Mouse (Mus musculus) R1 (cell line): ENCODE data around the gene Col17a1.
A peak's percentile ranks its signal among the peaks of the same experiment; 100 is the strongest.

Source experiments
- DNase-seq: peaks from one replicate; pipeline ENCODE4 v3.0.0-alpha.2; 2018; ENCODE audit warnings: low read depth, low spot score

Gene Col17a1

DNA sequence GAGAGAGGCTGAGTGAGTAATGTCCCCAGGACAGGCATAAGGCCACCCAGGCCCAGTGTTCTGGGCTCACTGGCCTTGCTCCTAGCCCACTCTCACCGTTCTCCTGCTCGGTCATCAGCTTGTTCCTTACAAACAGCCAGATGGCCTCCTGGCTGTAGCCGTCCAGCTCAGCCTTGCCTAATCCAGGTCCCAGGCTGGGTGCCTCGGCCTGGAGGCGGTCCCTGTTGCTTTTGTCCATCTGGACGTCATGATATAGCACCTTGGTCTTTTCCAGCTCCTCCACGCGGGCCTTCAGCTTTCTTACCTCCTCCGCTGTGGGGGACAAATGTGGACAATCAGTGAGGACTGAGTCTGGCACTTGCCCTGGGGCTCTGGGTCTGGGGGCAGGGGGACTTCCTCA lies 23.5 kb downstream of the Col17a1 start:
- no peak for DNase-seq

DNA sequence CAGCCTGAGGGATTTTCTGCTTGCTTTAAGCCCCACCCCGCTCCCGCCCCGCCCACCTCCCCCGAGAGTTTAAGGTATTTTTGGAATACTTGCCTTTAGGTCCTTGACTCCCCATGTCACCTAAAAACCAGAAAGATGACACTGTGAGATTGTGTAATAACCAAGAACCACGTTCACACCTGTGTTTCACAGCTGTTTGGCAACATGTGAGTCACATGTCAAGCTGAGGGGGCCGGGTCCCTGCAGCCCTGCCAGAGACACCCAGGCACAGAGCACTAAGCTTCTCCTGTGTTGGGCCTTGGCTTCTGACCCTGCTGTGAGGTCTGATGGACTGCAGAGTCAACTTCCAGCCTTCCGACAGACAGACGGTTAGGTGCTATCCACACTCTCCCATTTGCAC lies 24.3 kb downstream of the Col17a1 start:
- no peak for DNase-seq

DNA sequence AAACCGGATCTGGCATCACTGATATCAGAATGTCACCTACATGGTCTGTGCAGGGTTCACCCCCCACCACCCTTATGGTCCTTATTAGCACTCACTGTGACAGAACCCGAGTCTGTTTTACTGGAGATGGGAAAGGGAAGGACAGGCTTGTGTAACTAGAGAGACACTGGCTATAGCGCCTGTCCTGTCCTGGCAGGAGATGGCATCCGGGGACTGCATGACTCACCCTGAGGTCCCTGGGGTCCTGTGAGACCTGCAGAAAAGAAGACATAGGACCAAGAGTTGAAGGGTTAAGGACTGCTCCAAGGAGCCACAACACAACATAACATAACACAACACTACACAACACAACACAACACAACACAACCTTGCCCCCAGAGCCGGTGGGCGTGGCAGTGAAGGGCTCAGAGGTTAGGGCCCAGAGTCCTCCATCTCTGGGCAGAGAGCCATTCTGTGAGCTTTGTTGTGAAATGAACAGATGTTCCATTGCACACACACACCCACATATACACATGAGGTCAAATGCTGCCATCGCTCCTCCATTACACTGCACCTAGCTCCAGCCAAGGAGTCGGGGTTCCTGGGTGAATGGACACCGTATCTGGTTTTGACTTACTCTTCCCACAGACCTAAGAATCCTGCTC lies 32.0 kb downstream of the Col17a1 start:
- no peak for DNase-seq

DNA sequence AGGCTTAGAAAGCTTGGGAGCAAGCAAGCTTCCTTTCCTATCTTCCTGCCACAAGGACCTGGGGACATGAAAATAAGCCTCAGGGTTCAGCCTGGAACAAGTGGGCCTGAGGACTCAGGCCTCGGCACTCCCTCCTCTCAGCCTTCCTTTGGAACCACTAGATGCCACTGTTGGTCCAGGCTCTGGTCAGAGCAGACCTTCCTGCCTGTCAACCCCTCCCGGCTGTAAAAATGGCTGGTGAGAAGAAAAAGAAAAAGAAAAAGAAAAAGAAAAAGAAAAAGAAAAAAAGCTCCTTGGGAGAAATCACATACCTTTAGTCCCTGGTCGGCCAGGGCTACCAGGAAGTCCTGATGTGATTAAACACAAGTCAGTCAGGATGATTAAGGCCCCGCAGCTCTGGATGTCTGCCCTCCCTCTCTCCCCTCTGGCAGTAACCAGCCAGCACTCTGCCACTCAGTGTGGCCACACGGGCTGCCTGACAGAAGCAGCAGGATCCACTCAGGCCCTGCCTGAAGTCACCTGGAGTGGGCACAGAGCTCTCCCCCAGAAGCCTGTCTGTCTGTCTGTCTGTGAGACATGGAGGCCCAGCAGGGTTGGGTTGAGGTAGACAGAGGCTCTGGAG lies 32.9 kb downstream of the Col17a1 start:
- no peak for DNase-seq

DNA sequence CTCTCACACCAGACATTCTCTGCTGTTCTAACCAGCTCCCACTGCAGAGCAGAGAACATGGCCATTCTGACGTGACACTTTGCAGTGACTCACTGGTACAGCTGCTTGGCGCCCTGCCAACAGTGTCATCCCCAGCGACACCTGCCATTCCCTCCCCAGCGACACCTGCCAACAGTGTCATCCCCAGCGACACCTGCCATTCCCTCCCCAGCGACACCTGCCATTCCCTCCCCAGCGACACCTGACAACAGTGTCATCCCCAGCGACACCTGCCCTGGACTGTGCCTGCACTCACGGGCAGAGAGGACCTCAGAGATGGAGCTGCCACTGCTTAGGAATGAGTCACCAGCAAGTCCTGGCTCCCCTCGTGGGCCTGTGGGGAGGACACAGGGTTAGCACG lies 37.0 kb downstream of the Col17a1 start:
- DNase-seq = no peak

DNA sequence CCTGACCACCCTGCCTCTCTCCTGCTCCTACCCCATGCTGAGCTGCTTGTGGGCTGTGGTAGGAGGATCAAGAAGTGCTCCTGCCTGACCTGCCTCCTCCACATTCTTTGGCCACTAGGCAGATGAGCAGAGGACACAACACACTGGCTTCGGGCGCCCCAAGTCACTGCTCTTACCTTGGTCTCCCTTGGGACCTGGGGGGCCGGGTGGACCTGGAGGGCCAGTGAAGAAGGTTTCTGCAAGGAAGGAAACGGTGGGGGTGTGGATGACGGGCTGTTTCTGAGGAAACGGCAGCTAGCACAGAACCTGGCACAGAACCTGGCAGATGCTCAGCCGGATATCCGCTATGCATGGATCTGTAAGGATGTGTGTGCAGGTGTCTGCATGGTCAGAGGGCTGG lies 38.7 kb downstream of the Col17a1 start:
- no peak for DNase-seq

DNA sequence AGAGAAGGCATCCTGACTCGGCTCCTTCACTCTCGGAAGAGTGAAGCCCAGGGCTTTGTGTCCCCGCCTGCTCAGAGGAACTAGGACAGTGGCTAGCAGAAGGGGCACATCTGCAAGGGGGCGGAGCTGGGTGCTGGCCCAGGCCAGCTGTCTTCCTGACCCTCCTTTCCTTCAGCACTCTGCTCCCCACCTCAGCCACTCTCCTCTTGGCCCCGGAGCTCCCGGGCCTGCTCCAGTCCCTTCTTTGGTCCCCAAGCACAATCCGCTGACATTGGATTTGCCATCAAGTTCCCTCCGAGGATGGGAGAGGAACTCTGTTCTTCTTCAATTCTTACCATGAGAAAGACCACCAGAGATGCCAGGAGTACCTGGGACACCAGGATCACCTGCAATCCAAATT lies 39.6 kb downstream of the Col17a1 start:
- DNase-seq = no peak

DNA sequence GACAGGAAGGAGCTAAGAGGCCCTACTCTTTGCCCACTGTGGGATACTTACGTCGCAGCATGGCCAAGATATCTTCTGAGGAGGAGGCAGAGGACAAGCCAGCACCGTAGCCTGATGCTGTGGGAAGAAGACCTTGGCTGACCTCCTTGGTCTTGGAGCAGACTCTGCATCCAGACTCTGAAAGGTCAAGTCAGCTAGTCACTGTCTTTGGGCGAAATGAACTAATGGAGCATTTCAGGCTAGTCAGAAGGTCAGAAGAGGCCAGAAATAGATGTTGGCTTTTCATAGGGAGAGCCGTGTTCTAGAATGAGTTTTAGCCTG lies 40.8 kb downstream of the Col17a1 start:
- DNase-seq = no peak

DNA sequence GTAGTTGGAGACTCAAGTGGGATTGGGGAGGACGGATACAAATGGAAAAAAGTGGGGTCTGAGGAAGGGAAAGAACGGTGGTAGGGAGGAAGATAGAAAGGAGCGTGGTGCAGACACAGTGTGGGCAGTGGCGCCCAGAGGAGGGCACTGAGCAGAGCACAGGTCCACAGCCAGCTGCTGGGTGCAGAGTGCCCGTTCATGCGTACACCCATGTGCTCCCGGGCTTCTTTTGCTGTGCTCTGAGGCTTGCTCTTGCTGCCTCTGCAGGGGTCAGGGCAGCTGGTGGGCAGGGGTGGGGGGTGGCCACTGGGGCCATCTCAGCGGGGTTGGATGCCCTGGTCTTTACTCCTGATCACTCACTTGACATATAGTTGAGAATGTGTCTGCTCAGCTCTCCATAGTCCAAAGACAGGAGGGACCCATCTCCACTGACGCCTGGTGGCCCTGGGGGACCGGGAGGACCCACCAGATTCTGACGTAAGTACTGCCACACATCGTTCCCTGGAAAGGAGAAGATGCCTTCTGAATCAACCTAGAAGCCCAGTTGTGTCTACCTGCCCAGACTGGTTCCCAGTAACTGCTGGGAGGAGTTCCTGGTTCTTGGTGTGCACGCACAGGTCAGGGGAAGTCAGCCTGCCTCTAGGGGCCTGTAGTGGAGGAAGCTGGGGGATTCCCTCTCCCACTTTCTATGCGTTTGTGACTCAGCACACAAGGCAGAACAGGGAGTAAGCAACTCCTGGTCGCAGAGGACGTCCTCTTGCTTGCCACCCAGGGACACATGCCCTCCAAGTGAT lies 41.3 kb downstream of the Col17a1 start:
- DNase-seq = no peak

DNA sequence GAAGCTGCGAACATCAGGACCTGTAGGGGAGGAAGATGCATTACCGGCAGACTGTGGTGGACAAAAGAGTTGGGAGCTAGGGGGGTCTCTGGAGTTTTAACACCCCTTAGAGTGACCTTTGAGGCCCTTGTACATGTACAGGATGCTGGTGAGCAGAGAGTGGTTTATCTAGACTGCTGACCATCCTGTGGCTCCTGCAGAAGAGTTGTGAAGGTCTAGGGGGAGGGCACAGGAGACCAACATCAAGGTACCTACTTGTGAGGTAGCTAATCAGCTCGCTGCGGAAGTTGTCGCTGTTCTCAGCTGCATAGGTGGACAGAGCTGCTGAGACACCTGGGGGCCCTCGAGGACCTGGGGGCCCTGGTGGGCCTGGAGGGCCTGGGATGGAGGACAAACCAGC lies 42.8 kb downstream of the Col17a1 start:
- DNase-seq = no peak

DNA sequence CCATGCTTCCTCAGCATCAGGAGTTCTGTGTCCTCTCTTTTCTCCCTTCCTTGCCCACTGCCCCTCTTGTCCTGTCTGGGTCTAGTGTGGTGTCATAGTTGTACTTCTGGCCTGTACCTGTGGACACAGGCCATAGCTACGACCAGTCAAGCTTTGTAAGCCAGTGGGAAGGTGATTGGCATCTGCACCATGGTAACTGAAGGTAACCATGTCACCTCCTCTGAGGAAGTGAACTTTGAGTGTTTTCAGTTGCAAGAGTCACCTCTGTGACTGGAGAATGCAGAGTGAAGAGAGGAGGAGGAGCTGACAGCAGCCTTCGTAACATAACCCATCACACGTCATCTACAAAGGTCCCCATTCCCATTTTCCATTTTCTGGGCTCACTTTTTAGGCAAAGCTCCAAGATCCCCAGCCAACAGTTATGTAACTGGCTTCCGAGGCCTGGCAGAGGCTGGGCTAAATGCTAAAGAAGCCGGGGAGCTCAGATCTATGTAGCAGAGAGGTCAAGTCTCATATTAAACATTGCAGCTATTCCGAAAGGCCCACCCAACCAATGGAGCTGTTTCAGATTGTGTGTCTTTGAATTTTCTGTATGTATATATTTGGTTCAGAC lies 45.3 kb downstream of the Col17a1 start:
- DNase-seq = no peak

DNA sequence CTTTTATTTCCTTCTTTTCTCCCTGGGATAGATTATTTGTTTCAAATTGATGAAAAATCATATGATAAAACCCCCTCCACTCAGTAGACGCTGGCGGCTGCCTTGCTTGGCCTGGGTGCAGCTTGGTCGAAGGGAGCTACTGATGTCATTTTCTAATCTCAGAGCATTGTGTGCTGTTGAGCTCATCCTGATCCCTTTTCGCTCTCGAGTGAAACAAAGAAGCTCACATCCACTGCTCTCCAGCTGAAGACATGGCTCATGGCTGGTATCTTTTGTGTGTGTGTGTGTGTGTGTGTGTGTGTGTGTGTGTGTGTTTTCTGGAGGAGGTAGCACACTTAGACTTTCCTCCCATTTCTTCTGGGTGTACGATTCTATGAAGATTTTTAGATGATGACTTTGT lies 46.3 kb downstream of the Col17a1 start:
- DNase-seq = no peak

DNA sequence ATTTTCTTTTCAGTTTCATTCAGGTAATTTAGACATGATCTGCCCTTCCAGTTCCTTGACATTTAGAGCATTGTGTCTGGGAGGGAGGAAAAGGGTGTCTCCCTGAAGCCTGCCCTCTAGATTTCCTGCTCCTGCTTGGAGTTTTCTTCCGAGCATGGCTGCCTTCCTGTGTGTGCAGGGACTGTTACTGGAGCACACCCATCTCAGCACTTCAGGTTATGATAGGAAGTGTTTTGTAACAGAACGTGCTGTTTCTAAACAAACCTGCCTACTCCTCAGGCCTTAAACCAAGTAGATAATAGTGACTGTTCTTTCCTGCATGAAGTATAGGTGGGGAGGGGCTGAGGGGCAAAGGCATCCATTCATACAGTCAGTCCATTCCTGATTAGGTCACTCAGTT lies 48.0 kb downstream of the Col17a1 start:
- no peak for DNase-seq

DNA sequence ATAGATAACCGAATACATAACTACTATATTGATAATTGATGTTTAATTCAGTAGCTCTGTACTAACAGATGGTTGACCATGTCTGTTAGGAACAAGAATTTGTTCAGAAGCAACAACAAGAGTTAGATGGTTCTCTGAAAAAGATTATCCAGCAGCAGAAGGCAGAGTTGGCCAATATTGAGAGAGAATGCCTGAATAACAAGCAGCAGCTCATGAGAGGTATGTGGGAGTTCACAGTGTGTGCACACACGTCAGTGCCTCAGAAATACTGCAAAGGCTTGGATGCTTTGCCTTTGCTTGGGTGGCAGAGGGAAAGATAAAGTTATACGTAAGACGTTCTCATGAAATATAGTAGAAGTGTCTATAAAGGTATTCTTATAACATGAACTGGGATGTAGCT lies 56.5 kb downstream of the Col17a1 start:
- DNase-seq = no peak

DNA sequence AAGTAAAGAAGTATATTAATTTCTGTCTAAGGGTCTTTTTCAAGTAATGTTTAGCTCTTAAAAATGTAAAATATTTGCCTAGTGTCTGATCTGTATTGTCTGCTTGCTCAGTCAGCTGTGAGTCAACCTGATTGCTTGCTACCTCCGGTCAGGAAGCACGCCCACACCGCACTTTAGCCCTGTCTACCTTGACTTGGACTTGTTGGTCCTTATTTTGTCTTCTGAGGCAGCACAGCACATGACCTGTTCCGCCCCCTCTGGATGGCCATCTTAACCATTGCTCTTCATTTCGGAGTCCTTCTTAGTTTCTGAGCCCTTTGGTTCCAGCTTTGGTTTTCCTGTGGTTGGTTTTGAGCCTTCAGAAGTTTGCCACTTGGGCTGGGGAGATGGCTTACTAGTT lies 60.1 kb downstream of the Col17a1 start:
- DNase-seq = no peak

DNA sequence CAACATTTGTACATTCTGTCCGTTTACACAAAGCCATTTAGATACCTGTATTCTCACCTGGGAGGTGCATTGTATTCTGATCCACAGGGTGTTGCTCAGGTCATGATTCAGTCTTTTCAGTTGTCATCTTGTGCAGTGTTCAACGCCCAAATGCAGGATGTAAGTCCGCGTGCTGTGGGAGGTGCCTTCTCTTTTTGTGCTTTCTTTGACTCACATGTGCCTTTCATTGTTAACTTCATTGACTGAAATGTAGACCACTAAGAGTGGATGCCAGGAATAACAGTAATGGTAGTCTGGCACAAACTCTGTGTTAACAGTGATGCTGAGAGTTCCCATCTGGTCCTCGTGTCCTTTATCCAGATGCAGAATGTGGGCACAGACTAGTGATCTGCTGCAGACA lies 61.5 kb downstream of the Col17a1 start:
- DNase-seq = no peak

DNA sequence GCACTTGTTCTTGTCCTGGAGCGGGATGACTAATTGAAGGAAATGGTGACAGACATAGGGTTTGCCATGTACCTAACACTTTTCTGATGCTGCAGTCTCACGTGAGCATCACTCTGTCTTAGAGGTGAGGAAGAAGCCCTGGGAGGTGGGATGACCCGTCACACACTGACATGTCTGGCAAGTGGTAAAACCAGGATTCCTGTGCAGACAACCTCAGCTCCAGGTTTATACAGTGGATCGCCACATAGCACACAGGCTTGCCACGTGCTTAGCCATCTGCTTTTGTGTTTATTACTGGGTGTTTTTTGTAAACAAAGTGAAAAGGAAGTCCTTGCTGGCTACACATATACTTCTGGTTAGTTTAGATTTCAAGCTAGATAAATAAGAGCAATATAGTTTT lies 62.8 kb downstream of the Col17a1 start:
- DNase-seq = no peak

DNA sequence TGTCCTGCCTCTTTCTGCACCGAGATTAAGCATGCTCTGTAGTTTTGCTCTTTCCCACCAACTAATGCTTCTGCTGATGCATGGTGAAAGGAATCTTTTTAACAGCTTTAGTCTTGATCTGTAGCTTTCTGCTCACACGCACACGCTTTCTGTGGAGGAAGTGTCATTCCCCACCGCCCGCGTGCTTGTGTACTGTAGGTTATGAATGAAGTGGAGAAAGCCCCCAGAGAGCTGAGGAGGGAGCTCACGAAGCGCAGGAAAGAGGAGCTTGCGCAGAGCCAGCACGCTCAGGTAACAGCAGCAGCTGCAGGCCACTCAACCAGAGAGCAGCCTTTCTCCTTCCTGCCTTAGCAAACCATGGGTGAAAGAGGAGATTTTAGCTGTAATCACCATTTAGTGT lies 64.4 kb downstream of the Col17a1 start:
- no peak for DNase-seq

DNA sequence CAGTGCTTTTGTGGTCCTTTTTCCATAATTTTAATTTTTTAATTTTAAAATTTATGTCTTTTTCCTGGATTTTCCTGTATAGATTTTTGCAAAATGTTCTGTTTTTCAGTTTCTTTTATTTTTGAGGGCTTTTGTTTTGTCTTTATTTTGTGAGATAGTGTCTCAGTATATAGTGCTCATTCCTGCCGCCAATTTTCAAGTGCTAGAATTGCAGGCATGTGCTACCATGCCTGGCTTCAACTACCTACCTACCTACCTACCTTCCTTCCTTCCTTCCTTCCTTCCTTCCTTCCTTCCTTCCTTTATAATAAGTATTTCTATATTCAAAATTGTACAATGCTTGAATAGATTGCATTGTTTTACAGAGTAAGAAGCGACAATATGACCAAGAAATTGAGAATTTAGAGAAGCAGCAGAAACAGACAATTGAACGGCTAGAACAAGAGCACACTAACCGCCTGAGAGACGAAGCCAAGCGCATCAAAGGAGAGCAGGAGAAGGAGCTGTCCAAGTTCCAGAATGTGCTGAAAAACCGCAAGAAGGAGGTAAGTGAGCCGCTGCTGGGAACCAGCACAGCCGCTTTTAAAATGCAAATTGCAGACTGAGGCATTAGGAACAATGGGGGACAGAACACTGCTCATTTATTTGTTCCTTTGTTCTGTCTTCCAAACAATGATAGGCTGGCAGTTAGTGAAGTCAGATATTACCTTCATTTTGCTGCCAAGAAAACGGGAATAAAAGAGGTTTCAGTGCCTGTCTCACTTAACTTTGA lies 66.8 kb downstream of the Col17a1 start:
- peak; percentile 83 for DNase-seq

DNA sequence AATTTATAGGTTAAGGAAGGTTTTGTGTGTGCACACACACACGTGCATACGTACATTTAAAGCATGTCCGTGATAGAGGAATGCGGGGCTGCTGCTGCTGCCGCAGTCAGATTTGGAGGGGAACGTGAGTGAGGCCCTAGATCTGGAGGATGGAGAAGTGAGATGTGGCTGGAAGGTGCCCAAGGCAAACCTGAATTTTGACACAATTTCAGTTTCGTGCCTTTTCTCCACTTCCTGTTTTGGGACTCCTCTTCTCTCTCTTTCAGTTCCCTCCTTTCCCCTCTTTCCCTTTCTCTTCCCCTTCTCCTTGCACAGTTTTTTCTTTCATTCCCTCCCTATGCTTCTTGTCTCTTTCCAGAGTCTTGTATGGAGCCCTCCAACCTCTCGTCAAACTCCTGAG lies 70.4 kb downstream of the Col17a1 start:
- DNase-seq = no peak

DNA sequence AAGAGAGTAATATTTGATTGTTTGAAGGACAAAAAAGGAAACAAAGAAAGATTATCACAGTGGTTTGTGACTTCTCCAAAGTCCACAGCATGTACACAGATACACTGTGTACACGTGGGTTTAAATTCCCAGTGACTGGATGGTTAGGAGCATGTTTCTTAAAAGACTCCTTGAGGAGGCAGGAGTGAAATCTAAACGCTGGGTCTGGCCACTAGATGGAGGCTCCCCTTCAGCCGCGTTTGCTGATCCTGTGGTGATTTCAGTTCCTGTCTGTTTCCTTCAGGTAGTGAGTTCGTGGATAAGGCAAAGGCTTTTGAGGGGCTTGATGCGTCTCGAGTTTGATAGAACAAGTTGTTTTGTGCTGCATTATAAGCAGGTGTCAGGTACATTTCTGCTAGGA lies 78.5 kb downstream of the Col17a1 start:
- DNase-seq = peak; percentile 29

DNA sequence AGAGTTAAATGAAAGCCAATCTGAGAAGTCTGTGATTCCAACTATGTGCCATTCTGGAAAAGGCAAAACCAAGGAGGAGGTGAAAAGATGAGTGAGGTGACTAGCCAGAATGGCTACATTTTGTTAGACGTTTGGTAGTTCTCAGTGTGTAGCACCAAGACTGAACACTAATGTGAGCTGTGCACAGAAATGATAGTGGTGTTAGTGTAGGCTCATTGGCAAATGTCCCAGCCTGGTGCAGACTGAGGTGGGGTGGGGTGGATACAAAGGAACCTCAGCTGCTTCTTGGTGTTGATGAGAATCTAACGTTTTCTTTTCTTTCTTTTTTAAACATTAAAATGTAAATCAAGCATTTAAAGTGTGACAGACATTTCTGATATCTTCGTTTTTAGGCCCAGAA lies 83.4 kb downstream of the Col17a1 start:
- DNase-seq = no peak
